Mouse (Mus musculus) brain, embryonic 14.5 days (tissue): Measurements from ENCODE around the gene Pgbd1.
"Not testable (repeated sequence)": the region's sequence is repeated elsewhere in the genome, so short reads cannot be mapped to it uniquely, and the experiment has no call there.

Experiments used
- CTCF ChIP-seq: fragments of 200-500 bp; IDR thresholded peaks from 2 replicates; pipeline ENCODE4 v1.5.1; 2012; ENCODE audit warnings: inconsistent platforms, mild to moderate bottlenecking, moderate library complexity, borderline replicate concordance; ENCODE audit not compliant: insufficient read depth, insufficient read length; ENCODE audit errors: extremely low read depth
- POLR2A ChIP-seq: fragments of 200-500 bp; IDR thresholded peaks from 2 replicates; pipeline ENCODE4 v1.6.1; 2012; ENCODE audit warnings: mild to moderate bottlenecking, inconsistent platforms, borderline replicate concordance; ENCODE audit not compliant: poor library complexity, insufficient read depth, insufficient read length, severe bottlenecking; ENCODE audit errors: extremely low read depth

GRCm38 (mm10) chr13:21478759-21479670 is 38.2 kb upstream of the Pgbd1 start, which contains the start of the genes Zkscan4 and Gm10065:
- peak; percentile 5; the same call in 1 of the 2 replicates for TF ChIP-seq POLR2A
- not testable (repeated sequence) for TF ChIP-seq CTCF
